Mouse (Mus musculus) stomach, embryonic 14.5 days (tissue): ENCODE measurements around the gene Ufd1. TPM values are rescaled to one million over a fixed set of nuclear protein-coding genes. Genes with fewer than 3 reads are reported as not detected.

Experiments used
- polyA plus RNA-seq: library from polyadenylated mRNA; unstranded; fragments of >200 nt; fragmentation: Nextera tagmentation; extraction: Ambion mirVana; gene quantifications from 2 replicates; pipeline ENCODE4 v1.2.1, GENCODE M21; 2014

Ufd1 gene
- polyA plus RNA-seq, 1 experiment from 2014 or later = 85.4 TPM

Other genes starting within 250 kb of the Ufd1 start
- gene Tbx1, start 221.1 kb upstream of the Ufd1 start, polyA plus RNA-seq = 0.53 and 1.1 TPM in 2 replicates
- 1.1 and 1.5 TPM in 2 replicates for gene Gp1bb, start 189.4 kb upstream of the Ufd1 start, polyA plus RNA-seq
- gene Gm49601, start 185.4 kb upstream of the Ufd1 start, polyA plus RNA-seq = 0.67 and 1.3 TPM in 2 replicates
- 17.1 and 18.9 TPM in 2 replicates for gene Sept5, start 181.8 kb upstream of the Ufd1 start, polyA plus RNA-seq
- gene Cldn5, start 34.9 kb upstream of the Ufd1 start, polyA plus RNA-seq = 15.5 and 17.9 TPM in 2 replicates
- 43.1 and 43.8 TPM in 2 replicates for gene Cdc45, start 208 bp downstream of the Ufd1 start, polyA plus RNA-seq
- 37.4 and 47.6 TPM in 2 replicates for gene 2510002D24Rik, start 24.8 kb downstream of the Ufd1 start, polyA plus RNA-seq
- gene Gm28539, start 24.8 kb downstream of the Ufd1 start, polyA plus RNA-seq = not detected in 2 replicates
- gene Mrpl40, start 65.1 kb downstream of the Ufd1 start, polyA plus RNA-seq = 87.2 and 91.6 TPM in 2 replicates
- 16.3 and 16.8 TPM in 2 replicates for gene Hira, start 65.3 kb downstream of the Ufd1 start, polyA plus RNA-seq